Mouse (Mus musculus): ENCODE measurements around the gene 1110057P08Rik. TPM values are rescaled to one million over a fixed set of nuclear protein-coding genes. Genes with fewer than 3 reads are reported as not detected.

The 1110057P08Rik gene
- not detected for polyA plus RNA-seq (2014; fragmentation: Illumina TruSeq; extraction: RNeasy Lipid Tissue Mini Kit (QIAGEN cat#74804); ENCODE audit: low read depth, low replicate concordance)

GRCm38 (mm10) chr16:89174435-89174834 lies at the start of gene 1110057P08Rik:
1110057P08Rik (plus strand) TSS chr16:89174735.

DNA sequence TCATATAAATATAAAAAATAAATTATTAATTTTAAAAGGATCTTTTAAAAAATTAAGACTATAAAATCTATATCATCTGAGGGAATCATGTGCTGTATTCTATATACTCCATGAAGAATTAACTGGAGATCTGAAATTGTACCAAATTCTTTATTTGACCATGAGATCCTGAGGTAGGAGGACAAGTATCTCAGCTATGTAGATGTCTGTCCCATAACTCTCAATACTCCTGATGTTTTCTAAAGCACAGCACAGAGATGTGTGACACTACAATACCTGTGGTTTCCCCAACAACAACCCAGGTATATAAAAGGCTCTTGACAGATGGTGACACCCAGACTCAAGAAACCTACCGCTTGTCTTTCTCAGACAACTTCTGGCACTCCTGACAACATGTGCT lies 34.0 kb upstream of the 1110057P08Rik start, which contains the start of gene Gm6358:
Gm6358 (plus strand) TSS at position 301 of the 400 bp plus-strand sequence.

DNA sequence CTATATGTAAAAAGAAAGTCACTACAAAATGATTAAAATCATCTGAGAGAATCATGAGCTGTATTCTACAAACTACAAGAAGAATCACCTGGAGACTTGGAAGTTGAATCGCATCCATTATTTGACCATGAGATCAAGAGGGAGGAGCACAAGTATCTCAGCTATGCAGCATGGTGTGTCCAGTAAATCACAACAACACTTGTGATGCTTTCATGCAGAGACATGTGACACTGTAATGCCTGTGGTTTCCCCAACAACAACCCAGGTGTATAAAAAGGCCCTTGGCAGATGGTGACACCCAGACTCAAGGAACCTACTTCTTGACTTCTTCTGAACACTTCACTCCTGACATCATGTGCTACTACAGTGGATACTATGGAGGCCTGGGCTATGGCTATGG lies 23.7 kb upstream of the 1110057P08Rik start, which contains the start of gene Gm10061:
Gm10061 (plus strand) TSS at position 301 of the 400 bp plus-strand sequence.

GRCm38 (mm10) chr16:89157652-89158051 lies 16.9 kb upstream of the 1110057P08Rik start, which contains the start of gene Gm9789:
Gm9789 (plus strand) TSS chr16:89157952.

DNA sequence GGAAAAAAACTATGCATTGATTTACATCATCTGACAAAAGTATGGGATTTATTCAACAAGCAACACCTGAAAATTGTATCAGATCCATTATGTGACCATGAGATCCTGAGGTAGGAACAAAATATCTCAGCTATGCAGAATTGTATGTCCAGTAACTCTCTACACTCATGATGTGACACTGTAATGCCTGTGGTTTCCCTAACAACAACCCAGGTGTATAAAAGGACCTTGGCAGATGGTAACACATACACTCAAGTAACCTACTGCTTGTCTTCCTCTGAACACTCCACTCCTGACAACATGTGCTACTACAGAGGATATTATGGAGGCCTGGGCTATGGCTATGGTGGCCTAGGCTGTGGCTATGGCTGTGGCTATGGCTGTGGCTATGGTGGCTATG lies 5.3 kb upstream of the 1110057P08Rik start, which contains the start of gene Gm7735:
Gm7735 (plus strand) TSS at position 301 of the 400 bp plus-strand sequence.

GRCm38 (mm10) chr16:89205561-89205960 lies 31.0 kb downstream of the 1110057P08Rik start, which contains the start of gene Krtap20-2:
Krtap20-2 (plus strand) TSS chr16:89205861.

Other genes with a start within 250 kb of the 1110057P08Rik start
- gene Krtap19-9b, start 242.5 kb upstream of the 1110057P08Rik start, polyA plus RNA-seq (2014; fragmentation: Illumina TruSeq; extraction: RNeasy Lipid Tissue Mini Kit (QIAGEN cat#74804); ENCODE audit: low read depth, low replicate concordance) = not detected
- gene Krtap16-3, start 211.9 kb upstream of the 1110057P08Rik start, polyA plus RNA-seq (2014; fragmentation: Illumina TruSeq; extraction: RNeasy Lipid Tissue Mini Kit (QIAGEN cat#74804); ENCODE audit: low read depth, low replicate concordance) = not detected
- not detected for gene Krtap22-2, start 164.0 kb upstream of the 1110057P08Rik start, polyA plus RNA-seq (2014; fragmentation: Illumina TruSeq; extraction: RNeasy Lipid Tissue Mini Kit (QIAGEN cat#74804); ENCODE audit: low read depth, low replicate concordance)
- not detected for gene Gm10229, start 159.5 kb upstream of the 1110057P08Rik start, polyA plus RNA-seq (2014; fragmentation: Illumina TruSeq; extraction: RNeasy Lipid Tissue Mini Kit (QIAGEN cat#74804); ENCODE audit: low read depth, low replicate concordance)
- not detected for gene Krtap6-1, start 143.0 kb upstream of the 1110057P08Rik start, polyA plus RNA-seq (2014; fragmentation: Illumina TruSeq; extraction: RNeasy Lipid Tissue Mini Kit (QIAGEN cat#74804); ENCODE audit: low read depth, low replicate concordance)
- not detected for gene Gm10228, start 133.3 kb upstream of the 1110057P08Rik start, polyA plus RNA-seq (2014; fragmentation: Illumina TruSeq; extraction: RNeasy Lipid Tissue Mini Kit (QIAGEN cat#74804); ENCODE audit: low read depth, low replicate concordance)
- gene Krtap6-5, start 126.9 kb upstream of the 1110057P08Rik start, polyA plus RNA-seq (2014; fragmentation: Illumina TruSeq; extraction: RNeasy Lipid Tissue Mini Kit (QIAGEN cat#74804); ENCODE audit: low read depth, low replicate concordance) = not detected
- not detected for gene 1110025L11Rik, start 110.7 kb upstream of the 1110057P08Rik start, polyA plus RNA-seq (2014; fragmentation: Illumina TruSeq; extraction: RNeasy Lipid Tissue Mini Kit (QIAGEN cat#74804); ENCODE audit: low read depth, low replicate concordance)
- not detected for gene Krtap6-3, start 90.7 kb upstream of the 1110057P08Rik start, polyA plus RNA-seq (2014; fragmentation: Illumina TruSeq; extraction: RNeasy Lipid Tissue Mini Kit (QIAGEN cat#74804); ENCODE audit: low read depth, low replicate concordance)
- gene Gm6358, start 33.9 kb upstream of the 1110057P08Rik start, polyA plus RNA-seq (2014; fragmentation: Illumina TruSeq; extraction: RNeasy Lipid Tissue Mini Kit (QIAGEN cat#74804); ENCODE audit: low read depth, low replicate concordance) = not detected
- gene Gm10061, start 23.6 kb upstream of the 1110057P08Rik start, polyA plus RNA-seq (2014; fragmentation: Illumina TruSeq; extraction: RNeasy Lipid Tissue Mini Kit (QIAGEN cat#74804); ENCODE audit: low read depth, low replicate concordance) = not detected
- not detected for gene Gm9789, start 16.8 kb upstream of the 1110057P08Rik start, polyA plus RNA-seq (2014; fragmentation: Illumina TruSeq; extraction: RNeasy Lipid Tissue Mini Kit (QIAGEN cat#74804); ENCODE audit: low read depth, low replicate concordance)
- not detected for gene Gm7735, start 5.2 kb upstream of the 1110057P08Rik start, polyA plus RNA-seq (2014; fragmentation: Illumina TruSeq; extraction: RNeasy Lipid Tissue Mini Kit (QIAGEN cat#74804); ENCODE audit: low read depth, low replicate concordance)
- not detected for gene Krtap20-2, start 31.1 kb downstream of the 1110057P08Rik start, polyA plus RNA-seq (2014; fragmentation: Illumina TruSeq; extraction: RNeasy Lipid Tissue Mini Kit (QIAGEN cat#74804); ENCODE audit: low read depth, low replicate concordance)
- gene Krtap21-1, start 229.1 kb downstream of the 1110057P08Rik start, polyA plus RNA-seq (2014; fragmentation: Illumina TruSeq; extraction: RNeasy Lipid Tissue Mini Kit (QIAGEN cat#74804); ENCODE audit: low read depth, low replicate concordance) = not detected
- gene Krtap6-2, start 245.4 kb downstream of the 1110057P08Rik start, polyA plus RNA-seq (2014; fragmentation: Illumina TruSeq; extraction: RNeasy Lipid Tissue Mini Kit (QIAGEN cat#74804); ENCODE audit: low read depth, low replicate concordance) = not detected